Mouse (Mus musculus): Measurements from ENCODE around the gene Fstl1. TPM values are rescaled to one million over a fixed set of nuclear protein-coding genes. Genes with fewer than 3 reads are reported as not detected.

Fstl1 gene
- polyA plus RNA-seq, 1 experiment from 2014 or later: 468 TPM

DNA sequence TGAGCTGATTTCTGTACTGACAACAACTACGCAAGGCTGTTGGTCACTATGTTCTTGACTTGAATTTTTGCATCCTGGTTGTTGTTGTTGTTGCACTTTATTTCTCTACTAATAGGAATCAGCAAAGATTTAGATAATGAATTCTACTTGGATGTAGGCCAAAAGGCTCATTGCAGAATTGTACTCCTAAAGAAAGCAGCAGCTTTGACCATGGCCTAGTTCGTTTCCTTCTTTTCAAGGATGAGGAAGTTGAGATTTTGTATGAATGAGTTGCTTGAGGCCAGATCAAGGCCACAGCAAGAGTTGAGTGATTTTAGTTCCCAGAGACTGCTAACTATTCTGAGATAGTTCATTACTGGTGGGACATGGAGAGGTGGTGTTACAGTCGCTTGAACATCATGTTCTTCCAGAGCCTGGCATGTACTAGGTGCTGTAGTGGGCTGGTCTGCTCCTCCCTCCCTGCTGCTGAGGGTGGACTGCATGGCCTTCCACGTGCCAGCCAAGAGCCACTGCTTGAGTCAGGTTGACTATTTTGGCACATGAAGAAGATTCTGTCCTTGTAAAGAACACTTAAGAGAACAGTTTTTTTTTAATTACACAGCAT, 94.5 kb downstream of the Fstl1 start:
- ATAC-seq (replicated peaks; ENCODE audit: insufficient number of reproducible peaks, insufficient read depth, low FRiP score, low read depth): no peak
- Histone ChIP-seq H3K4me3 (no peak overlapping the region), H3K4me2 (peak overlapping the region; percentile 88), H3K36me3 (no peaks in the 10 kb centered on the region; the same call in 1 of the 2 replicates), H3K9me3 (replicated peaks) (no peaks in the 10 kb centered on the region), H3K27me3 (no peaks in the 10 kb centered on the region), H3K9ac (no peak overlapping the region), H3K27ac (peak overlapping the region; percentile 39), H3K4me1 (replicated peaks) (peaks cover 32% of the 10 kb centered on the region)
- 59% methylated on average over 4 of the region's 4 CpGs for WGBS

DNA sequence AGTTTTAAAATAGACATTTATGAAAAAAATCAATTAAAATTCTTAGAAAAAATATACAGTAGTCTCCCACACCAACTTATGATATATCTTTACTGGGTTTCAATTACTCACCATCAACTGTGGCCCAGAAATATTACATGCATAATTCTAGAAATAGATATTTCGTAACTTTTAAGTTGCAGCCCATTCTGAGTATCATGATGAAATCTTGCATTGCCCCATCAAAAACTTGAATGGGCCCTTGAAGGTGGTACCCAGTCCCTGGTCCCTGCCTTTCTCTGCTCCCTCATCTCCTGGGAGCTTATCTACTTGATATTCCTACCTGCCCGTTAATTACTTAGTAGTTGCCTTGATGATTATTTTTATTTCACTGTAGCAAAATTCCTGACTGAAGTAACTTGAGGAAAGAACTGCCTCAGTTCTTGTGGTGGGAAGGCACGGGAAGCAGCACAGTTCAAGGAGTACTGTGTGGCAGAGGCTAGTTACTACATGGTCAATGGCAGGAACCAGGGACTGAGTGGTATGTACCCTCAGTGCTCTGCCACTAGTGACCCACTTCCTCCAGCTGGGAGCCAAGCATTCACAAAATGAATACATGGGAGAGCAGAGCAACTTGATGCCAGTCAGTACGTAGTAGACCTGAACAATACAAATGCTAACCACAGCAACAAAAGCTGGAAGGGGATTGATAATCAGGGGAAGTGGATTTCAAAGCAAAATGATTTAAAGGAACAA, 98.0 kb downstream of the Fstl1 start:
- H3K4me2 ChIP-seq: no peak overlapping the region
- H3K9me3 ChIP-seq (replicated peaks): no peaks in the 10 kb centered on the region
- peaks cover 37% of the 10 kb centered on the region for H3K4me1 ChIP-seq (replicated peaks)
- no peak for ATAC-seq (replicated peaks; ENCODE audit: insufficient number of reproducible peaks, insufficient read depth, low FRiP score, low read depth)
- H3K36me3 ChIP-seq: peaks cover 20% of the 10 kb centered on the region
- WGBS: 78% methylated on average over 4 of the region's 4 CpGs
- no peaks in the 10 kb centered on the region for H3K27me3 ChIP-seq
- H3K9ac ChIP-seq: no peak overlapping the region
- H3K27ac ChIP-seq: no peak overlapping the region
- H3K4me3 ChIP-seq: no peak overlapping the region

DNA sequence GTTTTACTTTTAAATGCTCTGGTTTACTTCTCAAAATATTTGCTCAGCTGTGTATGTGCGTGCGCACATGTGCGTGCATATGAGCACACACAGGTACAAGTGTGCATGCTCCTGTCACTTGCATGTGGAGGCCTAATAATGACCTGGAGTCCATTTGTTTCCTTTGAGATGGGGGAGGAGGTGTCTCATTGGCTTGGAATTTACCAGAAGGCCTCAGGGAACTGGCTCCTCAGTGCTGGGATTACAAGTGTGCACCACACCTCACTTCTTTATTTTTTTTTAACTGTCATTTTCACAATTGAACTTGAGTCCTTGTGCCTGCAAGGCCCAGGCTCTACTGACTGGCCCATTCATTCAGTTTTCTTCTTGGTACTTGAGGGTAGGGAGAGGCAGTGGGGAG, 100.7 kb downstream of the Fstl1 start:
- no peak overlapping the region for H3K9ac ChIP-seq
- no peak for ATAC-seq (replicated peaks; ENCODE audit: insufficient number of reproducible peaks, insufficient read depth, low FRiP score, low read depth)

DNA sequence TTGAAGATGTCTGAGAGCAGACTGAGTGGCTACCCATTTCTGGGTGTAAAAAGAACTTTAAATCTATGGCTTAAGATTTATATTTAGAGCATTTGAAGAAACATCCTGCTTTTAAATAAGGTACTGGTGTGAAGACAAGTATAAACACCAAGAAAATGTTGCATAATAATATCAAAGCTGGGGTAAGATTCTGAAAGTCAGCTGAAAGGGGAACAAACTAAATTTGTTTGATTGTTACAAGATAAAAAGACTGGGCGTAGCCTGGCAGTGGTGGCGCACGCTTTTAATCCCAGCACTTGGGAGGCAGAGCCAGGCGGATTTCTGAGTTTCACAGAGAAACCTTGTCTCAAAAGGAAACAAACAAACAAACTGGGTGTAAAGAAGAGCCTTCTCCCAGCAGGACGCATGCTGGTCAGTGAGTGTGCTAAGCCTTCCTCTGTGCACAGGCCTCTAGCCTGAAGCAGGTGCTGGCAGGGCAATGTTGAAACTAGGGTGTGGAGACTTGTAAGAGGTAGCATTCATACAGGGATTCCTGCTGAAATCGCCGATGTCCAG, 102.4 kb downstream of the Fstl1 start:
- Histone ChIP-seq H3K4me2 (no peak overlapping the region), H3K27ac (no peak overlapping the region), H3K4me3 (no peak overlapping the region), H3K27me3 (no peaks in the 10 kb centered on the region), H3K9me3 (replicated peaks) (no peaks in the 10 kb centered on the region), H3K36me3 (peaks cover 47% of the 10 kb centered on the region), H3K9ac (no peak overlapping the region), H3K4me1 (replicated peaks) (peaks cover 13% of the 10 kb centered on the region)
- WGBS: 86% methylated on average over 7 of the region's 7 CpGs
- ATAC-seq (replicated peaks; ENCODE audit: insufficient number of reproducible peaks, insufficient read depth, low FRiP score, low read depth): no peak

More for the DNA sequence above, 100.7 kb downstream of the Fstl1 start:
- no peak overlapping the region for H3K4me3 ChIP-seq
- H3K27me3 ChIP-seq: no peaks in the 10 kb centered on the region
- 98% methylated on average over 3 of the region's 3 CpGs for WGBS
- H3K4me1 ChIP-seq (replicated peaks): peaks cover 16% of the 10 kb centered on the region
- H3K36me3 ChIP-seq: peaks cover 32% of the 10 kb centered on the region
- no peaks in the 10 kb centered on the region for H3K9me3 ChIP-seq (replicated peaks)
- H3K27ac ChIP-seq: no peak overlapping the region
- H3K4me2 ChIP-seq: no peak overlapping the region

DNA sequence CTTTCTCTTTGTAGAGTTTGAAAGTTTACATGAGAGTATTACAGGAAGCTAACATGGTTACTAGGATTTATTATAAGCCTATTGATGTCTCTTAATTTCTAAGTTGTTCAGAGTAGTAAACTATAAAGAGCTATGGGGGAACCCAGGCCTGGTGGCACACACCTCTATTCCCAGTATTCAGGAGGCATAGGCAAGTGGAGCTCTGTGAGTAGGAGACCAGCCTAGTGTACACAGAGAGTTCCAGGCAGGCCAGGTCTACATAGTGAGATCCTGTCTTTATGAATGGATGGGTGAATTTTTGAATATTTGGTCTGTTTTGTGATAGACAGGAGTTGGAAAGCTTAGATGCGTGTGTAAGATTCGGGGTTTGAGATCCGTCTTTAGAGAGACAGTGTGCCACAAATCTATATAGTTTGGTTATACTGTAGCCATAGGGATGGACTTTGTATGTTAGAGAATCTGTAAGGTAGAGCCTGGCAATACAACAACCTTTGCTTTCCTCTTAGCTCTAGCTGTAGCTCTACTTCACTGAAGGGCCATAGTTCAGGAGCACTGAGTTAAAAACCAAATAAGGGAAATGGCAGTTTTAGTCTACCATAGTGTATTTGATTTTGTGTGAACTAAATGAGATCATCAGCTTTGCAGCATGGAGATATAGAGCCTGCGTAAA, 103.2 kb downstream of the Fstl1 start:
- H3K36me3 ChIP-seq: peaks cover 49% of the 10 kb centered on the region
- WGBS: 89% methylated on average over 4 of the region's 4 CpGs
- no peak overlapping the region for H3K27ac ChIP-seq

DNA sequence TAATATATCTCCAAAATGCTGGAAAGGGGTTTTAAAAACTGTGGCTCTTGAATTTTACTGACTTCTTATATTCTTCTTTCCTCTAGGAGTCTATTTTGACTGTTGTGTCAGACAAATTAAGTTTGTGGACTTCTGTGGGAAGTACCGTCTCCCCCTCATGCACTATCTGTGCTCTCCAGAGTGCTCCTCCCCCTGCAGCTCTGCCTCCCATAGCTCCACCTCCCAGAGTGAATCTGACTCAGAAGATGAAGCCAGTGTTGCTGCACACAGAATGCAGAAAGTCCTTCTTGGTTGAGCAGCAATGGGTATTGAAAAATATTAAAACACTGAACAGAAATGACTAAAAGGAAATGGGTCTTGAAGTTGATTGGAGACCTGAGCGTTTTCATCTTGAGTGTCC, 104.5 kb downstream of the Fstl1 start:
- no peak for ATAC-seq (replicated peaks; ENCODE audit: insufficient number of reproducible peaks, insufficient read depth, low FRiP score, low read depth)
- WGBS: 49% methylated on average over 2 of the region's 2 CpGs
- H3K27ac ChIP-seq: no peak overlapping the region
- H3K27me3 ChIP-seq: no peaks in the 10 kb centered on the region
- H3K4me2 ChIP-seq: no peak overlapping the region
- no peaks in the 10 kb centered on the region for H3K9me3 ChIP-seq (replicated peaks)
- H3K36me3 ChIP-seq: peaks cover 49% of the 10 kb centered on the region
- no peak overlapping the region for H3K4me3 ChIP-seq
- peaks cover 6% of the 10 kb centered on the region; the same call in 1 of the 2 replicates for H3K4me1 ChIP-seq (replicated peaks)
- no peak overlapping the region for H3K9ac ChIP-seq

More for the DNA sequence above, 103.2 kb downstream of the Fstl1 start:
- Histone ChIP-seq H3K9me3 (replicated peaks) (no peaks in the 10 kb centered on the region), H3K27me3 (no peaks in the 10 kb centered on the region), H3K9ac (no peak overlapping the region), H3K4me1 (replicated peaks) (peaks cover 9% of the 10 kb centered on the region), H3K4me3 (no peak overlapping the region), H3K4me2 (no peak overlapping the region)
- ATAC-seq (replicated peaks; ENCODE audit: insufficient number of reproducible peaks, insufficient read depth, low FRiP score, low read depth): no peak

Other genes starting within 250 kb of the Fstl1 start
- 17.8 and 18.9 TPM in 2 replicates for gene Gtf2e1, start 237.1 kb upstream of the Fstl1 start, polyA plus RNA-seq (2015; fragmentation: Nextera tagmentation; extraction: Ambion mirVana)
- gene Rabl3, start 237.0 kb upstream of the Fstl1 start, polyA plus RNA-seq (2015; fragmentation: Nextera tagmentation; extraction: Ambion mirVana): 19.1 and 21.8 TPM in 2 replicates
- gene Hgd, start 196.7 kb upstream of the Fstl1 start, polyA plus RNA-seq (2015; fragmentation: Nextera tagmentation; extraction: Ambion mirVana): 0.21 and 0.30 TPM in 2 replicates
- gene Ndufb4, start 122.4 kb upstream of the Fstl1 start, polyA plus RNA-seq (2015; fragmentation: Nextera tagmentation; extraction: Ambion mirVana): 64.7 and 134 TPM in 2 replicates
- 4.9 and 6.3 TPM in 2 replicates for gene Gm36028, start 84.3 kb downstream of the Fstl1 start, polyA plus RNA-seq (2015; fragmentation: Nextera tagmentation; extraction: Ambion mirVana)
- 36.4 and 41.7 TPM in 2 replicates for gene Lrrc58, start 91.5 kb downstream of the Fstl1 start, polyA plus RNA-seq (2015; fragmentation: Nextera tagmentation; extraction: Ambion mirVana)
- 0.19 and 0.37 TPM in 2 replicates for gene Gpr156, start 139.6 kb downstream of the Fstl1 start, polyA plus RNA-seq (2015; fragmentation: Nextera tagmentation; extraction: Ambion mirVana)

Data from heart, embryonic 15.5 days (tissue).